Mouse (Mus musculus): ENCODE measurements at regions not wholly inside any gene's neighbourhood (a gene's known extent, or its start where the extent isn't known, plus 50 kb on each side); places are given as distances from the start of the nearest gene placed in this dataset.

GRCm38 (mm10) chr15:50360033-50360988, 3524.4 kb upstream of the Gm7489 start:
- ATAC-seq (ENCODE audit: low FRiP score), result no peak
- H3K9me3 ChIP-seq (replicated peaks), result no peaks in the 10 kb centered on the region
- no peak overlapping the region for H3K4me2 ChIP-seq
- WGBS, result 77% methylated on average over 5 of the region's 5 CpGs
- no peaks in the 10 kb centered on the region for H3K27me3 ChIP-seq (replicated peaks)
- no peaks in the 10 kb centered on the region for H3K36me3 ChIP-seq
- no peak overlapping the region for H3K4me3 ChIP-seq (replicated peaks)
- H3K27ac ChIP-seq (replicated peaks), result no peak overlapping the region
- H3K9ac ChIP-seq (replicated peaks), result no peak overlapping the region
- H3K4me1 ChIP-seq, result no peaks in the 10 kb centered on the region

DNA sequence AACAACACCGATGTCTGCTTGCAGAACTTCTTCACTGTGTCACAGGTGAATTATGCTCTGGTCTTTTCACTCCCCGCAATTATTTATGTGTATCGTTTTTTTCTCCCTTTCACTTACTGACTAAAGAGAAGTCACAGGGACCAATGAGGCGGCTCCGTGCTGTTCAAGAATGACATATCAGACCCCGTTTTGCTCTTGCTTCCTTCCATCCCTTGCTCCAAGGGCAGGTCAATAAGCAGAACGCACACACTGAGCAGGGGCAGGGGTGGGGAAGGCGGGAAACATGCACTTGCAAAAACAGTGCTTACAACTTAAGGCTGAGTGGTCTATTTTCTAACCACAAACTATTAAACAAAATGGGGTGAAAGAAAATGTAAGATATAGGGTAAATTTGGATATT, 3523.4 kb upstream of the Gm7489 start:
- no peak overlapping the region for H3K4me2 ChIP-seq
- no peak for ATAC-seq (ENCODE audit: low FRiP score)
- H3K4me3 ChIP-seq (replicated peaks), result no peak overlapping the region
- H3K9ac ChIP-seq (replicated peaks), result no peak overlapping the region
- 77% methylated on average over 8 of the region's 8 CpGs for WGBS
- no peaks in the 10 kb centered on the region for H3K27me3 ChIP-seq (replicated peaks)
- no peaks in the 10 kb centered on the region for H3K9me3 ChIP-seq (replicated peaks)
- H3K27ac ChIP-seq (replicated peaks), result no peak overlapping the region
- H3K36me3 ChIP-seq, result no peaks in the 10 kb centered on the region
- H3K4me1 ChIP-seq, result no peaks in the 10 kb centered on the region

- Histone ChIP-seq H3K27me3 (replicated peaks) (no peaks in the 10 kb centered on the region), H3K4me2 (no peak overlapping the region), H3K9ac (replicated peaks) (no peak overlapping the region), H3K36me3 (no peaks in the 10 kb centered on the region), H3K9me3 (replicated peaks) (no peaks in the 10 kb centered on the region), H3K27ac (replicated peaks) (no peak overlapping the region), H3K4me1 (no peaks in the 10 kb centered on the region), H3K4me3 (replicated peaks) (no peak overlapping the region)
- 87% methylated on average over 4 of the region's 4 CpGs for WGBS
- no peak for ATAC-seq (ENCODE audit: low FRiP score)
Observed at GRCm38 (mm10) chr15:50361751-50362507, 3522.8 kb upstream of the Gm7489 start.

- Histone ChIP-seq H3K36me3 (no peaks in the 10 kb centered on the region), H3K4me3 (replicated peaks) (no peak overlapping the region), H3K27me3 (replicated peaks) (no peaks in the 10 kb centered on the region), H3K9ac (replicated peaks) (no peak overlapping the region), H3K4me2 (no peak overlapping the region), H3K4me1 (no peaks in the 10 kb centered on the region), H3K27ac (replicated peaks) (no peak overlapping the region), H3K9me3 (replicated peaks) (no peaks in the 10 kb centered on the region)
- 87% methylated on average over 7 of the region's 7 CpGs for WGBS
- ATAC-seq (ENCODE audit: low FRiP score), result no peak
Observed at GRCm38 (mm10) chr15:50400006-50400781, 3484.5 kb upstream of the Gm7489 start.

- H3K9me3 ChIP-seq (replicated peaks), result no peaks in the 10 kb centered on the region
- no peak for ATAC-seq (ENCODE audit: low FRiP score)
- no peaks in the 10 kb centered on the region for H3K4me1 ChIP-seq
- whole genome bisulfite sequencing, result 96% methylated on average over 2 of the region's 2 CpGs
- no peak overlapping the region for H3K4me3 ChIP-seq (replicated peaks)
- H3K9ac ChIP-seq (replicated peaks), result no peak overlapping the region
- H3K36me3 ChIP-seq, result no peaks in the 10 kb centered on the region
- H3K27me3 ChIP-seq (replicated peaks), result no peaks in the 10 kb centered on the region
- H3K27ac ChIP-seq (replicated peaks), result no peak overlapping the region
- no peak overlapping the region for H3K4me2 ChIP-seq
Observed at GRCm38 (mm10) chr15:50401386-50401785, 3483.3 kb upstream of the Gm7489 start.

GRCm38 (mm10) chr15:50402551-50402950, 3482.2 kb upstream of the Gm7489 start:
- ATAC-seq (ENCODE audit: low FRiP score), result no peak
- 74% methylated on average over 1 of the region's 1 CpGs for WGBS

DNA sequence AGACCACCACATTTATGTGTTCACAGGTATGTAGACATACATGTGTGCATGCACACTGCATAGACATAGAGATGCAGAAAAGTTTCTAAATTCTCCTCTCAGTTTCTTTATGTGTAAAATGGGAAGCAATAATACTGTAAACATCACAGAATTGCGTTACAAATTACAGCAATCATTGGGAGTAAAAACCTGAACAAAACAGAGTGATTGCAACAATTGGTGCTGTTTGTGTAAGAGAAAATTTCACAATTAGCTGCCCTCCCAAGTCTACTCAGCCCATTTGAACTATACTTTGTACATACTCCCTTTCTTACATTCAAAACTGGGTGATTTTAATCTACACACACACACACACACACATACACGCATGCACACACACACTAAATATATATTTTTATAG, 3480.8 kb upstream of the Gm7489 start:
- no peak overlapping the region for H3K4me2 ChIP-seq
- H3K27ac ChIP-seq (replicated peaks), result no peak overlapping the region
- H3K36me3 ChIP-seq, result no peaks in the 10 kb centered on the region
- H3K27me3 ChIP-seq (replicated peaks), result no peaks in the 10 kb centered on the region
- no peaks in the 10 kb centered on the region for H3K9me3 ChIP-seq (replicated peaks)
- no peak overlapping the region for H3K4me3 ChIP-seq (replicated peaks)
- ATAC-seq (ENCODE audit: low FRiP score), result no peak
- H3K4me1 ChIP-seq, result no peaks in the 10 kb centered on the region
- WGBS, result 86% methylated on average over 2 of the region's 2 CpGs
- no peak overlapping the region for H3K9ac ChIP-seq (replicated peaks)

More at GRCm38 (mm10) chr15:50402551-50402950, 3482.2 kb upstream of the Gm7489 start:
- Histone ChIP-seq H3K9ac (replicated peaks) (no peak overlapping the region), H3K4me2 (no peak overlapping the region), H3K4me1 (no peaks in the 10 kb centered on the region), H3K4me3 (replicated peaks) (no peak overlapping the region), H3K36me3 (no peaks in the 10 kb centered on the region), H3K27ac (replicated peaks) (no peak overlapping the region), H3K9me3 (replicated peaks) (no peaks in the 10 kb centered on the region), H3K27me3 (replicated peaks) (no peaks in the 10 kb centered on the region)

DNA sequence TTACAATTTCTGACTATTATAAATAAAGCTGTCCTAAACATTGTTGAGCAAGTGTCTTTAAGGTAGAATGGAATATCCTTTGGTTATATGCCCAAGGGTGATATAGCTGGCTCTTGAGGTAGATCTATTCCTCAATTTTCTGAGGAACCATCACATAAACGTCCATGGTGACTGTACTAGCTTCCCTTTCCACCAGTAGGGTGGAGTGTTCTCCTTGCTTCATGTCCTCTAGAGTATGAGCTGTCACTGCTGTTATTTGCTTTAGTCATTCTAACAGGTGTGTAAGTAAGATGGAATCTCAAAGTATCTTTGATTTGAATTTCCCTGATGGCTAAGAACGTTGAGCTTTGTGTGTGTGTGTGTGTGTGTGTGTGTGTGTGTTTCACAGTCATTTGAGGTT, 3475.7 kb upstream of the Gm7489 start:
- H3K4me1 ChIP-seq, result no peaks in the 10 kb centered on the region
- ATAC-seq (ENCODE audit: low FRiP score), result no peak
- no peaks in the 10 kb centered on the region for H3K36me3 ChIP-seq
- H3K27ac ChIP-seq (replicated peaks), result no peak overlapping the region
- no peak overlapping the region for H3K4me3 ChIP-seq (replicated peaks)
- 65% methylated on average over 2 of the region's 2 CpGs for WGBS
- no peaks in the 10 kb centered on the region; the same call in 1 of the 2 replicates for H3K9me3 ChIP-seq (replicated peaks)
- H3K27me3 ChIP-seq (replicated peaks), result no peaks in the 10 kb centered on the region
- no peak overlapping the region for H3K9ac ChIP-seq (replicated peaks)
- no peak overlapping the region for H3K4me2 ChIP-seq

- WGBS, result 95% methylated on average over 1 of the region's 1 CpGs
- no peak overlapping the region for H3K9ac ChIP-seq (replicated peaks)
- H3K4me1 ChIP-seq, result no peaks in the 10 kb centered on the region
- no peak for ATAC-seq (ENCODE audit: low FRiP score)
- no peaks in the 10 kb centered on the region for H3K9me3 ChIP-seq (replicated peaks)
- no peaks in the 10 kb centered on the region for H3K36me3 ChIP-seq
- H3K27ac ChIP-seq (replicated peaks), result no peak overlapping the region
- no peak overlapping the region for H3K4me3 ChIP-seq (replicated peaks)
- H3K4me2 ChIP-seq, result no peak overlapping the region
- H3K27me3 ChIP-seq (replicated peaks), result no peaks in the 10 kb centered on the region
Observed at GRCm38 (mm10) chr15:50417641-50418040, 3467.1 kb upstream of the Gm7489 start.

- WGBS, result 42% methylated on average over 5 of the region's 5 CpGs
Observed at GRCm38 (mm10) chr15:50423082-50423665, 3461.5 kb upstream of the Gm7489 start.

GRCm38 (mm10) chr15:50449604-50450003, 3435.1 kb upstream of the Gm7489 start:
- H3K4me3 ChIP-seq (replicated peaks), result no peak overlapping the region
- H3K4me1 ChIP-seq, result no peaks in the 10 kb centered on the region
- no peak overlapping the region for H3K4me2 ChIP-seq
- no peak overlapping the region for H3K27ac ChIP-seq (replicated peaks)
- no peaks in the 10 kb centered on the region for H3K27me3 ChIP-seq (replicated peaks)
- H3K9me3 ChIP-seq (replicated peaks), result no peaks in the 10 kb centered on the region
- ATAC-seq (ENCODE audit: low FRiP score), result no peak
- WGBS, result 48% methylated on average over 2 of the region's 2 CpGs
- H3K36me3 ChIP-seq, result no peaks in the 10 kb centered on the region
- H3K9ac ChIP-seq (replicated peaks), result no peak overlapping the region

More at GRCm38 (mm10) chr15:50423082-50423665, 3461.5 kb upstream of the Gm7489 start:
- H3K4me1 ChIP-seq, result no peaks in the 10 kb centered on the region
- ATAC-seq (ENCODE audit: low FRiP score), result no peak
- no peak overlapping the region for H3K9ac ChIP-seq (replicated peaks)
- H3K27me3 ChIP-seq (replicated peaks), result no peaks in the 10 kb centered on the region
- no peak overlapping the region for H3K27ac ChIP-seq (replicated peaks)
- no peaks in the 10 kb centered on the region for H3K36me3 ChIP-seq
- H3K4me3 ChIP-seq (replicated peaks), result no peak overlapping the region
- H3K9me3 ChIP-seq (replicated peaks), result no peaks in the 10 kb centered on the region
- no peak overlapping the region for H3K4me2 ChIP-seq

Data from neural tube, embryonic 15.5 days (tissue).